Mouse (Mus musculus): ENCODE results near the gene Kdelc2. TPM values are rescaled to one million over a fixed set of nuclear protein-coding genes. Genes with fewer than 3 reads are reported as not detected.

Kdelc2 gene
- 6.4 TPM for polyA plus RNA-seq (2015; fragmentation: Illumina TruSeq; extraction: RNeasy Lipid Tissue Mini Kit (QIAGEN cat#74804); ENCODE audit: low read depth, low replicate concordance)

GRCm38 (mm10) chr9:53383951-53384866 is at the start of gene Kdelc2:
TSS of gene Kdelc2 (plus strand) at chr9:53384025.

GRCm38 (mm10) chr9:53402291-53402711 is 18.5 kb downstream of the Kdelc2 start, which contains the start of gene 4930550C14Rik:
TSS of gene 4930550C14Rik (plus strand) at chr9:53402325.

Other genes with a start within 250 kb of the Kdelc2 start
- 13.4 TPM for gene Ddx10, start 136.0 kb upstream of the Kdelc2 start, polyA plus RNA-seq (2015; fragmentation: Illumina TruSeq; extraction: RNeasy Lipid Tissue Mini Kit (QIAGEN cat#74804); ENCODE audit: low read depth, low replicate concordance)
- 6.8 TPM for gene Exph5, start 82.4 kb upstream of the Kdelc2 start, polyA plus RNA-seq (2015; fragmentation: Illumina TruSeq; extraction: RNeasy Lipid Tissue Mini Kit (QIAGEN cat#74804); ENCODE audit: low read depth, low replicate concordance)
- 1.4 TPM for gene 4930550C14Rik, start 18.3 kb downstream of the Kdelc2 start, polyA plus RNA-seq (2015; fragmentation: Illumina TruSeq; extraction: RNeasy Lipid Tissue Mini Kit (QIAGEN cat#74804); ENCODE audit: low read depth, low replicate concordance)
- 5.5 TPM for gene Atm, start 152.7 kb downstream of the Kdelc2 start, polyA plus RNA-seq (2015; fragmentation: Illumina TruSeq; extraction: RNeasy Lipid Tissue Mini Kit (QIAGEN cat#74804); ENCODE audit: low read depth, low replicate concordance)
- gene Npat, start 153.0 kb downstream of the Kdelc2 start, polyA plus RNA-seq (2015; fragmentation: Illumina TruSeq; extraction: RNeasy Lipid Tissue Mini Kit (QIAGEN cat#74804); ENCODE audit: low read depth, low replicate concordance): 11.1 TPM
- gene Acat1, start 226.4 kb downstream of the Kdelc2 start, polyA plus RNA-seq (2015; fragmentation: Illumina TruSeq; extraction: RNeasy Lipid Tissue Mini Kit (QIAGEN cat#74804); ENCODE audit: low read depth, low replicate concordance): 98.0 TPM

All from brain, adult 10 weeks (tissue).